Mouse (Mus musculus) spleen, adult 2 months (tissue): Measurements from ENCODE around the gene Ahdc1. TPM values are rescaled to one million over a fixed set of nuclear protein-coding genes. Genes with fewer than 3 reads are reported as not detected.

ENCODE experiments used
- DNase-seq, 2 experiments: peaks; one replicate each; pipeline versions ENCODE4 v3.0.0 to v3.0.0-alpha.2; 2012 to 2021; ENCODE audit warnings: low spot score in 2 of 2, low read depth in 1 of 2
- H3K27ac ChIP-seq: fragments of 200-500 bp; 2 replicates; pipeline ENCODE4 v1.5.1; 2012; ENCODE audit warnings: low read length, inconsistent platforms; ENCODE audit not compliant: insufficient read depth
- H3K27me3 ChIP-seq: fragments of 200-500 bp; 2 replicates; pipeline ENCODE4 v1.6.1; 2012; ENCODE audit warnings: mild to moderate bottlenecking, moderate library complexity, low read length, inconsistent platforms; ENCODE audit not compliant: control insufficient read depth, insufficient read depth
- H3K36me3 ChIP-seq: fragments of 200-500 bp; 2 replicates; pipeline ENCODE4 v1.6.1; 2012; ENCODE audit warnings: mild to moderate bottlenecking, low read length, inconsistent platforms; ENCODE audit not compliant: control insufficient read depth, insufficient read depth
- H3K4me1 ChIP-seq: fragments of 200-500 bp; 2 replicates; pipeline ENCODE4 v1.6.1; 2011; ENCODE audit warnings: inconsistent platforms; ENCODE audit not compliant: control insufficient read depth, insufficient read depth, insufficient read length
- H3K4me3 ChIP-seq: fragments of 200-500 bp; 2 replicates; pipeline ENCODE4 v1.5.1; 2011; ENCODE audit warnings: mild to moderate bottlenecking, inconsistent platforms; ENCODE audit not compliant: insufficient read depth, insufficient read length; ENCODE audit errors: extremely low read depth
- CTCF ChIP-seq: fragments of 200-500 bp; IDR thresholded peaks from 2 replicates; pipeline ENCODE4 v1.5.1; 2011; ENCODE audit warnings: mild to moderate bottlenecking, inconsistent platforms; ENCODE audit not compliant: insufficient read depth, insufficient read length, insufficient replicate concordance; ENCODE audit errors: extremely low read depth
- POLR2A ChIP-seq: fragments of 200-500 bp; IDR thresholded peaks from 2 replicates; pipeline ENCODE4 v1.6.1; 2011; ENCODE audit warnings: low read depth, low read length, inconsistent platforms
- WGBS: fragments of 180-500 bp; shearing (Covaris S2); methylation state at CpG from one replicate; pipeline ENCODE4 v1.1.7; 2018; 5-methylcytosine and 5-hydroxymethylcytosine counted together
- polyA plus RNA-seq: library from polyadenylated mRNA; depleted of rRNA; stranded (reverse); fragments of >200 nt; gene quantifications from 2 replicates; pipeline ENCODE4 v1.2.3, GENCODE M21; 2012

Gene Ahdc1
- polyA plus RNA-seq, 1 experiment: 24.3 TPM

DNA sequence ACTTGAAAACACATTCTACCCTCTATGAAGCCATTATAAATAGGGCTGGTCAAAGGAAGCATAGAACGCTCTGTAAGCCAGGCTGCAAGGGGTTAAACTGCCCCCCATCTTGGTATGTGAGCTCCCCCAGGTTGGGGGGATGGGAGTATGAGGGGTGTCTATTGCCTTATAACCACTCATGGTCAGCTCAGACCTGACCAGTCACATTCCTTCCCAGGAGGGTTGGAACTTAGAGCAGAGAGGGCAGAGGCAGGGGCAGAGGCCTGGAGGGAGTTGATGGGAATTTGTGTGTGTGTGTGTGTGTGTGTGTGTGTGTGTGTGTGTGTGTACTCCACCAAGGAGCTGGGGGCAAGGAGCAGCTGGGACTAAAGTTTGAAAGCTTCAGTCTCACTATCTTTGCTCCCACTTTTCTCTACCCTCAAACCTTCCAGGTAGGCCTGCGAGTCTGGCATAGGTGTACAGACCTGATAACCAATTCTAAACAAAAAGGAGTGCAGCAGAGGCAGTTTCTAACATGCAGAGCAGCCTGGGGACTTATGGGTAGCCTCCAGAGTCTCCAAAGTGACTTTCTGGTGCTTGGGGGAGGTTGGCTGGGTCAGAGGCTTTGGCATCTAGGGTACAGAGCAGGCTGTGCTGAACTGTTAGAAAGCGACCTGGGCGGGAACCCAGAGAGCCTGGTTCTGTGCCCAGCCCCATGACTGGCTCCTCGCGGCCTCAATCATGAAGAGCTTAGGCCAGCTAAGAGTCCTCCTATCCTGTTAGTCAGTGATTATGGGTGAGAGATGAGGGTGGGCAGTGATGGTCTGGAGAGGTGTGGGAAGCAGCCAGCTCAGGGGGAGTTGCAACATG is 33.0 kb downstream of the Ahdc1 start:
- no peaks in the 10 kb centered on the region for H3K36me3 ChIP-seq
- DNase-seq: no peak
- peaks cover 5% of the 10 kb centered on the region for H3K27me3 ChIP-seq
- peaks cover 6% of the 10 kb centered on the region for H3K4me1 ChIP-seq
- H3K27ac ChIP-seq: no peak overlapping the region
- no peak overlapping the region for H3K4me3 ChIP-seq
- TF ChIP-seq CTCF (no peak), POLR2A (no peak)
- 81% methylated on average over 6 of the region's 6 CpGs for WGBS

GRCm38 (mm10) chr4:133044647-133045094 is 33.6 kb downstream of the Ahdc1 start:
- H3K4me1 ChIP-seq: no peaks in the 10 kb centered on the region
- H3K36me3 ChIP-seq: no peaks in the 10 kb centered on the region
- DNase-seq: no peak
- whole genome bisulfite sequencing: 78% methylated on average over 6 of the region's 6 CpGs
- no peak overlapping the region for H3K4me3 ChIP-seq
- no peaks in the 10 kb centered on the region for H3K27me3 ChIP-seq
- TF ChIP-seq POLR2A: no peak
- no peak overlapping the region for H3K27ac ChIP-seq

GRCm38 (mm10) chr4:133045771-133046474 is 34.9 kb downstream of the Ahdc1 start:
- Histone ChIP-seq H3K4me1 (peaks cover 10% of the 10 kb centered on the region; the same call in 1 of the 2 replicates), H3K36me3 (no peaks in the 10 kb centered on the region), H3K27ac (no peak overlapping the region), H3K27me3 (no peaks in the 10 kb centered on the region), H3K4me3 (no peak overlapping the region)
- DNase-seq: no peak
- TF ChIP-seq CTCF: no peak
- WGBS: 81% methylated on average over 11 of the region's 11 CpGs

GRCm38 (mm10) chr4:133046691-133047352 is 35.8 kb downstream of the Ahdc1 start:
- H3K27ac ChIP-seq: no peak overlapping the region
- WGBS: 81% methylated on average over 12 of the region's 12 CpGs

DNA sequence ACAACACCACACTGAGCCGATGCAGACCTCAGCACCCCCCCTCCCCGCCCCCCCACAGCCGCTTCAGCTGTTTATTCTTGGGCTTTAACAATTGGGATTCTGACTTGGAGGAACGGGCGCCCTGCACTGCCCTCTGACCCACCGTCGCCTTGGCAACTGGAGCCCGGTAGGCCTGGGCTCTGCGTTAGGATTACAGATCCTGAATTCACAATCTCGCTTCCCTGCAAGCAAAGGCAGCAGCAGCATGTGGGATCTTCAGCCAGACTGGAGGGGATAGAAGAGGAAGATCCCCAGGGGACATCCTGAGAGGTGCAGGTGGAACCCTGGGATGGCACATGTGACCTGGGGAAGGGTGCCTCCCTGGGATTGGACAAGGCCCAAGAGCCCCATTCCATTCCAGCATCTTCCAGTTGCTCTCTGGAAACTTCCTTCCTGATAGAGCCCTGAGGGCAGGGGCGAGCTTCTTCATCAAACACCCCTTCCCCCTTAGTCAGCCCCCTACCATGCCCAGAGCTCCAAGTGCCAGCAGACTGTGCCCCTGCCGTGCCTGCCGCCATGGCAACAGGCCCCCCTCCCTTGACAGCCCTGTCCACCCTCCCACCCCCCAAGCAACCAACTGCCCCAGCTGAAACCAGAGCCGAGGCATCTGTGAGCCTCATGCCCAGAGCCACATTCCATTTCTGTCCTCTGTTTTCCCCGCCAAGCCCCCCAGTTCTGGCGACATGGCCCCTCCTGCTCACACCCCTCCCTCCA is 36.5 kb downstream of the Ahdc1 start:
- DNase-seq: no peak
- Histone ChIP-seq H3K27me3 (no peaks in the 10 kb centered on the region), H3K27ac (no peak overlapping the region), H3K4me3 (no peak overlapping the region), H3K36me3 (no peaks in the 10 kb centered on the region), H3K4me1 (peaks cover 22% of the 10 kb centered on the region)
- WGBS: 89% methylated on average over 16 of the region's 16 CpGs
- TF ChIP-seq CTCF (no peak), POLR2A (no peak)

More at GRCm38 (mm10) chr4:133046691-133047352, 35.8 kb downstream of the Ahdc1 start:
- Histone ChIP-seq H3K4me1 (peaks cover 19% of the 10 kb centered on the region), H3K36me3 (no peaks in the 10 kb centered on the region), H3K27me3 (no peaks in the 10 kb centered on the region), H3K4me3 (no peak overlapping the region)
- TF ChIP-seq CTCF (no peak), POLR2A (no peak)
- DNase-seq: no peak
